In the genomic region with DNA sequence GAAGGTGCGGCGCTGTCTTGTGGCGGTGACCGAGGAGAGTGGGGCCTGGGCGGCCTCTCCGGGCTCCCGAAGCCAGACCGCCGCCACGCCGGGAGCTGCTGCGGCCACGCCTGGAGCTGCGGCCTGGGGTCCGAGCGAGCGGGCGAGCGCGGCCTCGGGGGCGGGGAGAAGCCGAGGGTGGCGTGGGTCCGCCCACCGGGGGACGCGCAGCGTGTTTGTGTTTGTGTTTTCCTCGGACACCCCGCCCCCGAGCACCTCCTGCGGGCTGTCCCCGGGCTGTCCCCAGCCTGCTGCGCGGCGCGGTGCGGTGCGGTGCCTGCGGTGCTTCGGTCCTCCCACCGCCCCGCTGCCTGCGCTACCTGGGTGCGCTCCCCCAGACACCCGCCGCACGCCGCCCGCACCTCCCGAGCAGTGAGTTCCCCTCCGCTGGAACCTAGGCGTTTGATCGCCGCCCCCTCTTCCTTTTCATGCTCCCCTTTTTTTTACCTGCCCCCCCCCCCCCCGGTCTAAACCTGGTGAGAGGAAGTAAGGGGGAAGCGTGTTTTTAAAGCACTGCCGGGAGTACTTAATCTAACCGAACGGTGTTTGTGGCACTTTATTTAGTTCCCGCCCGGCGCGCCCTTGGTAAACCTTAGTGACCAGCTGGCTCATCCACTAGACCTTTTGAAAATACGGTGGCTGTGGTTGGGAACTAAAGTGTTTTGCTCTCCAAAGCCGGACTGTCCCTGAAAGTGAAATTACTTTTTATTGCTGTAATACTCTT, we compare ENCODE assay signal across 8 mouse cellular contexts. TPM values are rescaled to one million over a fixed set of nuclear protein-coding genes. Genes with fewer than 3 reads are reported as not detected.
DNase-seq lines count a peak whose midpoint lies in the region; ATAC-seq and TF ChIP-seq lines count a peak whose summit lies in the region.

No protein-coding gene starts in this region.

- no peak for DNase-seq in cerebellum, adult 11 months
- peak; percentile 45 for DNase-seq in c-Kit-negative CD71-positive TER-119-positive erythroid progenitor cells, embryonic 14.5 days (ENCODE audit: low read depth, low spot score)
- peak; percentile 76 for DNase-seq in limb, embryonic 11.5 days (ENCODE audit: low spot score)
- DNase-seq in midbrain, embryonic 11.5 days (ENCODE audit: low spot score, missing footprints): peak; percentile 96
- DNase-seq in spleen, adult 2 months (ENCODE audit: low read depth in 1 of 2, low spot score in 2 of 2): peak in 1 of 2 experiments; percentile 52

- H3K27ac ChIP-seq in forebrain, embryonic 15.5 days (replicated peaks): peak overlapping the region; percentile 99
- H3K27ac ChIP-seq in hindbrain, embryonic 15.5 days (replicated peaks): peak overlapping the region; percentile 99
- peak overlapping the region; percentile 99 for H3K27ac ChIP-seq in limb, embryonic 11.5 days (replicated peaks; ENCODE audit: low read depth, low read length)
- peak overlapping the region; percentile 99 for H3K27ac ChIP-seq in midbrain, embryonic 11.5 days (ENCODE audit: low read depth, low read length)
- H3K27ac ChIP-seq in spleen, adult 2 months (ENCODE audit: insufficient read depth, low read length): peak overlapping the region; percentile 94

- peak; percentile 53 for ATAC-seq in cerebellum, adult (ENCODE audit: insufficient number of reproducible peaks, low FRiP score, low TSS enrichment)
- ATAC-seq in forebrain, embryonic 15.5 days (replicated peaks): peak; percentile 86
- peak; percentile 87 for ATAC-seq in hindbrain, embryonic 15.5 days (ENCODE audit: low FRiP score, low read depth)
- ATAC-seq in limb, embryonic 11.5 days (ENCODE audit: insufficient number of reproducible peaks, low FRiP score, low TSS enrichment, low read depth): peak; percentile 78
- ATAC-seq in midbrain, embryonic 11.5 days (ENCODE audit: low FRiP score): peak; percentile 88

- H3K4me3 ChIP-seq in forebrain, embryonic 15.5 days: peak overlapping the region; percentile 98
- peak overlapping the region; percentile 94 for H3K4me3 ChIP-seq in hindbrain, embryonic 15.5 days
- peak overlapping the region; percentile 91 for H3K4me3 ChIP-seq in limb, embryonic 11.5 days (ENCODE audit: low read depth, low read length)
- peak overlapping the region; percentile 96 for H3K4me3 ChIP-seq in midbrain, embryonic 11.5 days (ENCODE audit: low read depth, low read length)
- peak overlapping the region; percentile 92 for H3K4me3 ChIP-seq in spleen, adult 2 months (ENCODE audit: extremely low read depth, insufficient read depth, insufficient read length)

- H3K4me1 ChIP-seq in forebrain, embryonic 15.5 days: peaks cover 25% of the 10 kb centered on the region
- H3K4me1 ChIP-seq in hindbrain, embryonic 15.5 days (replicated peaks): peaks cover 29% of the 10 kb centered on the region
- no peaks in the 10 kb centered on the region for H3K4me1 ChIP-seq in limb, embryonic 11.5 days (ENCODE audit: control insufficient read depth, insufficient read depth, low read length)
- H3K4me1 ChIP-seq in midbrain, embryonic 11.5 days (ENCODE audit: control insufficient read depth, insufficient read depth, low read length): peaks cover 11% of the 10 kb centered on the region
- peaks cover 4% of the 10 kb centered on the region for H3K4me1 ChIP-seq in spleen, adult 2 months (ENCODE audit: control insufficient read depth, insufficient read depth, insufficient read length)

- 0 out of 2 replicates have a peak, but pooled peaks cover 8% of the 10 kb centered on the region for H3K36me3 ChIP-seq in forebrain, embryonic 15.5 days
- no peaks in the 10 kb centered on the region for H3K36me3 ChIP-seq in hindbrain, embryonic 15.5 days
- H3K36me3 ChIP-seq in limb, embryonic 11.5 days (ENCODE audit: control insufficient read depth, insufficient read depth, low read length): no peaks in the 10 kb centered on the region
- no peaks in the 10 kb centered on the region for H3K36me3 ChIP-seq in midbrain, embryonic 11.5 days (ENCODE audit: control insufficient read depth, insufficient read depth, low read length)
- H3K36me3 ChIP-seq in spleen, adult 2 months (ENCODE audit: control insufficient read depth, insufficient read depth, low read length): peaks cover 3% of the 10 kb centered on the region

- WGBS in forebrain, embryonic 15.5 days: 0% methylated on average over 59 of the region's 67 CpGs
- WGBS in hindbrain, embryonic 15.5 days: under 1% methylated on average over 65 of the region's 67 CpGs
- under 1% methylated on average over 67 of the region's 67 CpGs for WGBS in limb, embryonic 11.5 days
- WGBS in midbrain, embryonic 11.5 days: under 1% methylated on average over 55 of the region's 67 CpGs
- 1% methylated on average over 66 of the region's 67 CpGs for WGBS in spleen, adult 2 months

- H3K9ac ChIP-seq in forebrain, embryonic 15.5 days (replicated peaks): peak overlapping the region; percentile 95
- H3K9ac ChIP-seq in hindbrain, embryonic 15.5 days: peak overlapping the region; percentile 96
- H3K9ac ChIP-seq in limb, embryonic 11.5 days (ENCODE audit: low read length): peak overlapping the region; percentile 92
- H3K9ac ChIP-seq in midbrain, embryonic 11.5 days (ENCODE audit: low read length): peak overlapping the region; percentile 97

- no peak for TF ChIP-seq CTCF in spleen, adult 2 months (IDR thresholded peaks at IDR 0.05; ENCODE audit: extremely low read depth, insufficient read depth, insufficient read length, insufficient replicate concordance)

- TF ChIP-seq POLR2A in spleen, adult 2 months (IDR thresholded peaks at IDR 0.05; ENCODE audit: low read depth, low read length): no peak

- H3K9me3 ChIP-seq in forebrain, embryonic 15.5 days: no peaks in the 10 kb centered on the region
- H3K9me3 ChIP-seq in hindbrain, embryonic 15.5 days: no peaks in the 10 kb centered on the region
- H3K9me3 ChIP-seq in limb, embryonic 11.5 days (ENCODE audit: control insufficient read depth, low read length): no peaks in the 10 kb centered on the region
- H3K9me3 ChIP-seq in midbrain, embryonic 11.5 days (ENCODE audit: control insufficient read depth, low read length): no peaks in the 10 kb centered on the region

- peak overlapping the region; percentile 69 for H3K4me2 ChIP-seq in forebrain, embryonic 15.5 days (replicated peaks)
- H3K4me2 ChIP-seq in hindbrain, embryonic 15.5 days: peak overlapping the region; percentile 87
- H3K4me2 ChIP-seq in limb, embryonic 11.5 days (ENCODE audit: low read depth, severe bottlenecking): peak overlapping the region; percentile 51
- H3K4me2 ChIP-seq in midbrain, embryonic 11.5 days: peak overlapping the region; percentile 66

- H3K27me3 ChIP-seq in forebrain, embryonic 15.5 days: no peaks in the 10 kb centered on the region
- no peaks in the 10 kb centered on the region for H3K27me3 ChIP-seq in hindbrain, embryonic 15.5 days
- H3K27me3 ChIP-seq in limb, embryonic 11.5 days (ENCODE audit: control insufficient read depth, insufficient read depth, low read length): no peaks in the 10 kb centered on the region
- no peaks in the 10 kb centered on the region for H3K27me3 ChIP-seq in midbrain, embryonic 11.5 days (ENCODE audit: control insufficient read depth, insufficient read depth, low read length)
- H3K27me3 ChIP-seq in spleen, adult 2 months (ENCODE audit: control insufficient read depth, insufficient read depth, low read length): no peaks in the 10 kb centered on the region

RNA-seq across cellular contexts. Expression of gene Cnot2, which starts 0.6 kb away (rescaled TPM):
- polyA plus RNA-seq in forebrain, embryonic 15.5 days (2015; fragmentation: Nextera tagmentation; extraction: Ambion mirVana): 117 and 122 TPM in 2 replicates
- polyA plus RNA-seq in hindbrain, embryonic 15.5 days (2015; fragmentation: Nextera tagmentation; extraction: Ambion mirVana): 83.5 and 84.8 TPM in 2 replicates
- 162 and 165 TPM in 2 replicates for polyA plus RNA-seq in limb, embryonic 11.5 days (2014; fragmentation: Nextera tagmentation; extraction: Ambion mirVana)
- 145 and 148 TPM in 2 replicates for polyA plus RNA-seq in midbrain, embryonic 11.5 days (2014; fragmentation: Nextera tagmentation; extraction: Ambion mirVana)
- 23.9 and 25.6 TPM in 2 replicates for polyA plus RNA-seq in spleen, adult 2 months (2012; rRNA removed)
